In the genomic region with DNA sequence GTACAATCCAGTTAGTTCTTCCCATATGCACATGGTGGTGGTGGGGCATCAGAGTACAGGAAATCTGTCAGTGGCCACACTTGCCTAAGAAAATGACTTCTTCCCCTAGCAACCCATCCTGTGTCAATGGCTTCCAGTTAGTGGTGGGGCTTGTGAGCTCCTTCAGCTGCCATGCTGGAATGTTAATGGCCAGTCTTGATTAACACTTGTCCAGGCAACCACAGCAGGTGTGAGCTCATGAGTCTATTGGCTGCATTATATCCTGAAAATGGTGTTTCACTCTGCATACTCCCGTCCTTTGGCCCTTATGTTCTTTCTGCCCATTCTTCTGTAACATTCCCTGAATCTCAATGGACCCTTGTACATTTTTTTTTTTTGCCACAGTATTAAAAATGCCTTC, we compare ENCODE assay signal across 26 mouse cellular contexts.
"Had no signal": no experiment of that assay in that cellular context is flagged by ENCODE, and none has a peak within 500 bp of the region (broad histone marks: within the 10 kb centered on the region; RNA-seq: fewer than 3 reads in every experiment).

No protein-coding gene starts in this region.

- H3K36me3 ChIP-seq: embryonic facial prominence, embryonic 10.5 days; embryonic facial prominence, embryonic 12.5 days; embryonic facial prominence, embryonic 13.5 days; embryonic facial prominence, embryonic 15.5 days; forebrain, embryonic 10.5 days; forebrain, embryonic 12.5 days; forebrain, embryonic 15.5 days had no signal

- DNase-seq: cerebellum, adult 8-10 months; cerebellum, adult 9-10 months; cerebellum, adult 9-11 months; cerebellum, postnatal 10 days; cerebellum, postnatal 14 days; cerebellum, postnatal 25 days; cerebellum, postnatal 36 days; embryo, embryonic 11 days; forebrain, postnatal 0 days; gastrocnemius, adult 2 months; gastrocnemius, postnatal 10 days; gastrocnemius, postnatal 14 days; gastrocnemius, postnatal 25 days; gastrocnemius, postnatal 36 days; heart, adult 11 months; heart, adult 18-20 months; heart, adult 2 months had no signal

- H3K27me3 ChIP-seq: embryonic facial prominence, embryonic 12.5 days; embryonic facial prominence, embryonic 13.5 days; embryonic facial prominence, embryonic 15.5 days; forebrain, embryonic 12.5 days; forebrain, embryonic 13.5 days; forebrain, embryonic 15.5 days had no signal

- H3K4me2 ChIP-seq: embryonic facial prominence, embryonic 12.5 days; embryonic facial prominence, embryonic 13.5 days; embryonic facial prominence, embryonic 15.5 days; forebrain, embryonic 12.5 days; forebrain, embryonic 13.5 days; forebrain, embryonic 15.5 days had no signal

- H3K4me3 ChIP-seq: embryonic facial prominence, embryonic 10.5 days; embryonic facial prominence, embryonic 12.5 days; embryonic facial prominence, embryonic 13.5 days; embryonic facial prominence, embryonic 15.5 days; erythroblast, embryonic 14.5 days; forebrain, embryonic 10.5 days; forebrain, embryonic 12.5 days; forebrain, embryonic 13.5 days; forebrain, embryonic 15.5 days; gastrocnemius, adult 2 months; heart, adult 2 months had no signal
